Mouse (Mus musculus) forebrain, postnatal 0 days (tissue): ENCODE data around the gene Pld1. TPM values are rescaled to one million over a fixed set of nuclear protein-coding genes. Genes with fewer than 3 reads are reported as not detected.

Experiments used
- ATAC-seq: fragments of 200-750 bp; cut with Nextera tagmentation; 2 replicates; pipeline ENCODE4 v1.8.0; 2017; ENCODE audit warnings: mild to moderate bottlenecking, moderate library complexity
- DNase-seq: peaks from one replicate; pipeline ENCODE4 v3.0.0-alpha.2; 2015
- H3K27ac ChIP-seq: fragments of 300-500 bp; sonication (generic); 2 replicates; pipeline ENCODE4 v1.5.1; 2014; ENCODE audit warnings: low read depth, mild to moderate bottlenecking, antibody characterized with exemption, low read length, moderate library complexity, mixed read lengths
- H3K27me3 ChIP-seq: fragments of 300-500 bp; sonication (generic); 2 replicates; pipeline ENCODE4 v1.6.1; 2014; ENCODE audit warnings: mild to moderate bottlenecking, low read length, mixed read lengths; ENCODE audit not compliant: insufficient read depth
- H3K36me3 ChIP-seq: fragments of 300-500 bp; sonication (generic); 2 replicates; pipeline ENCODE4 v1.6.1; 2014; ENCODE audit warnings: mild to moderate bottlenecking, moderate library complexity; ENCODE audit not compliant: insufficient read depth
- H3K4me1 ChIP-seq: fragments of 300-500 bp; sonication (generic); 2 replicates; pipeline ENCODE4 v1.6.1; 2014; ENCODE audit warnings: antibody characterized with exemption; ENCODE audit not compliant: insufficient read depth
- H3K4me2 ChIP-seq: fragments of 300-500 bp; sonication (generic); 2 replicates; pipeline ENCODE4 v1.6.1; 2014; ENCODE audit warnings: low read depth, mild to moderate bottlenecking, moderate library complexity
- H3K4me3 ChIP-seq: fragments of 300-500 bp; sonication (generic); 2 replicates; pipeline ENCODE4 v1.5.1; 2014; ENCODE audit warnings: low read depth, low read length, mixed read lengths
- H3K9ac ChIP-seq: fragments of 300-500 bp; sonication (generic); 2 replicates; pipeline ENCODE4 v1.6.1; 2014; ENCODE audit warnings: mild to moderate bottlenecking
- H3K9me3 ChIP-seq: fragments of 300-500 bp; sonication (generic); 2 replicates; pipeline ENCODE4 v1.6.1; 2016; ENCODE audit warnings: low read length
- CTCF ChIP-seq: sonication (generic); IDR thresholded peaks from 2 replicates; pipeline ENCODE4 v1.5.1; 2016; ENCODE audit warnings: antibody characterized with exemption, control low read depth, low read depth
- WGBS: fragments of 180-500 bp; shearing (Covaris S2); extraction: QIAGEN DNeasy Blood & Tissue Kit; methylation state at CpG from one replicate; pipeline ENCODE4 v1.1.7; 2014; 5-methylcytosine and 5-hydroxymethylcytosine counted together
- polyA plus RNA-seq: library from polyadenylated mRNA; unstranded; fragments of >200 nt; fragmentation: Nextera tagmentation; extraction: Ambion mirVana; gene quantifications from 2 replicates; pipeline ENCODE4 v1.2.1, GENCODE M21; 2015
- total RNA-seq: library from RNA; depleted of rRNA; stranded (reverse); fragments of >200 nt; gene quantifications from 2 replicates; pipeline ENCODE4 v1.2.3, GENCODE M21; 2014

The Pld1 gene
- total and polyA plus RNA-seq, 2 experiments from 2014 or later: 3.5 to 13.5 TPM

GRCm38 (mm10) chr3:28041236-28041635 is 102.7 kb downstream of the Pld1 start:
- H3K27me3 ChIP-seq: no peaks in the 10 kb centered on the region
- DNase-seq (no peak), ATAC-seq (no peak)
- no peaks in the 10 kb centered on the region for H3K9me3 ChIP-seq
- H3K4me3 ChIP-seq: no peak overlapping the region
- 94% methylated on average over 8 of the region's 8 CpGs for WGBS
- no peak overlapping the region for H3K4me2 ChIP-seq
- H3K9ac ChIP-seq: no peak overlapping the region
- TF ChIP-seq CTCF: no peak
- no peak overlapping the region for H3K27ac ChIP-seq
- H3K36me3 ChIP-seq: no peaks in the 10 kb centered on the region
- no peaks in the 10 kb centered on the region for H3K4me1 ChIP-seq

GRCm38 (mm10) chr3:28042366-28042765 is 103.9 kb downstream of the Pld1 start:
- Histone ChIP-seq H3K9me3 (no peaks in the 10 kb centered on the region), H3K9ac (no peak overlapping the region), H3K27ac (no peak overlapping the region), H3K4me2 (no peak overlapping the region), H3K4me1 (no peaks in the 10 kb centered on the region), H3K36me3 (no peaks in the 10 kb centered on the region), H3K4me3 (no peak overlapping the region), H3K27me3 (no peaks in the 10 kb centered on the region)
- DNase-seq (no peak), ATAC-seq (no peak)
- WGBS: 97% methylated on average over 4 of the region's 4 CpGs
- no peak for TF ChIP-seq CTCF

DNA sequence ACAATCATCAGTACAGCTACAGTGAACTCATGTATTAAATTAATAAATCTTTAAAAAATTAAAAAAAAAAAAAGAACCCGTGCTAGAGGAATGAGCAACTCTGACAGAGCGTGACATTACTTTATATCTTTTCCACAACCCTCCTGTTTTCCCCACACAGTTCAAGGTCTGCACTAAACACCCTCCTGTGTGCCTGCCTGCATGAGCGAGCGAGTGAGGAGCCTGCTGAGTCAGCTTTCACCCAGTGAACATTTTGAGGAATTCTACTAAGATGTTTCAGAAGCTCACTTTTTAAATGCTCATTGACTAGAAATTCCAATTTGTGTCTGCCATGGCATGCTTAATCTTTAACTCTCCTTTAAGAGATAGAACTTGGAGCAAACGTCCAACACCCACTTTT is 109.1 kb downstream of the Pld1 start:
- no peak overlapping the region for H3K9ac ChIP-seq
- no peak for DNase-seq
- 89% methylated on average over 5 of the region's 5 CpGs for WGBS
- H3K4me1 ChIP-seq: no peaks in the 10 kb centered on the region
- no peak for TF ChIP-seq CTCF
- H3K27ac ChIP-seq: no peak overlapping the region
- ATAC-seq: no peak
- no peak overlapping the region for H3K4me2 ChIP-seq
- no peaks in the 10 kb centered on the region for H3K27me3 ChIP-seq
- H3K4me3 ChIP-seq: no peak overlapping the region
- no peaks in the 10 kb centered on the region for H3K9me3 ChIP-seq
- no peaks in the 10 kb centered on the region for H3K36me3 ChIP-seq

DNA sequence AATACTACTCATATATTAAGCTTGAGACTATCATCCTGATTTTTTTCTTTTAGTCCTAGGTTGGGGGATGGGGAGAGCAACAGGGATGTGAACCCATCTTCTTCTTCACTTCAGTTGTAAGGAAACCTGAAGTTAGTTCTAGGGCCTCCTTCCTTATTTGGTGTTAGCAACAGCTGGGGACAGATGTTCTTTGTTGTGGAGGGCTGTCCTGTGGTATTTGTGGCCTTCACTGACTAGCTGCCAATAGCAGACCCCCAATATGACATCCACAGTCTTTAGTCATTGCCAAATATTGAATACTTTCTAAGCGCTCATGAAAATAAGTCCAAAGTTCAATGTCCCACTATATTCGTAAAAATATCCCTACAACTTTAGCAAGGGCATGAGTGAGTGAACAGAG is 111.0 kb downstream of the Pld1 start:
- WGBS: 96% methylated on average over 2 of the region's 2 CpGs
- Histone ChIP-seq H3K4me2 (no peak overlapping the region), H3K27me3 (no peaks in the 10 kb centered on the region), H3K27ac (no peak overlapping the region), H3K4me3 (no peak overlapping the region), H3K9ac (no peak overlapping the region), H3K4me1 (no peaks in the 10 kb centered on the region), H3K36me3 (no peaks in the 10 kb centered on the region), H3K9me3 (no peaks in the 10 kb centered on the region)
- DNase-seq (no peak), ATAC-seq (no peak)
- TF ChIP-seq CTCF: no peak

DNA sequence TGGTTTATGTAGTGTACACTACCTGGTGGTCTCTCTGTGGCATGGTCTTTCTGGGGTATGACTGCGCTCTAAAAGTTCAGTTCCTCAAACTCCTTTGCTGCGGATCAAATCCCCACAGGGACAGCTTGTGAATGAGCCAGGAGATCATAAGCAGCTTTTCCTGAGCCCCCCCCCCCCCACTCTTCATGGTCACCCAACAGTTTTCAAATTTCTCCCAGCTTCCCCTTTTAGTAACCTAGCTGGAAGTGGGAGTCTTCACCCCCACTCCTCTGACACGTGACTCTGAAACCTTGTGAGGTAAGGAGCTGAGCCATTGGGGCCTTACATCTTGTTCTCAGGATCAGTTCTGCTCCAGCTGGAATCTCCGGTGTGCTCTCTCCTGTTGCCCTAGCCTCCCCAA is 114.6 kb downstream of the Pld1 start:
- no peak for ATAC-seq
- Histone ChIP-seq H3K9me3 (no peaks in the 10 kb centered on the region), H3K9ac (no peak overlapping the region), H3K27ac (no peak overlapping the region), H3K27me3 (no peaks in the 10 kb centered on the region), H3K4me2 (no peak overlapping the region), H3K36me3 (no peaks in the 10 kb centered on the region), H3K4me1 (no peaks in the 10 kb centered on the region), H3K4me3 (no peak overlapping the region)
- TF ChIP-seq CTCF: no peak
- 85% methylated on average over 4 of the region's 4 CpGs for WGBS
- DNase-seq: no peak

DNA sequence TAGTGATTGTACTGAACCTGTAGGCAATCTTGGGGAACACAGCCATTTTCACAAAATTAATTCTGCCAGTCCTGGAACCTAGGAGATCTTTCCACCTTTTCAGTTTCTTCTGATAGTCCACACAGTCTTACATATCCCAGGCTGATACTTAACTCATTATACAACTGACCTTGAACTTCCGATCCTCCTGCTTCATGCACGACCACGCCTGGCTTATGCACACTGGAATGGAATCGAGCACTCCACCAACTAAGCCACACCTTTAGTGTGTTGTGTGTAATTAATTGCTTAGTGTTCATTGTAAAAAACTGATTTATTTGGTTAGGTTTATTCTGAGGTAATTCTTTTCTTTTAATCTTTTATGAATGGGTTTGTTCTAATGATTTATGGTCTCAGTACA is 122.2 kb downstream of the Pld1 start:
- ATAC-seq: no peak
- DNase-seq: no peak
- 72% methylated on average over 4 of the region's 4 CpGs for WGBS

GRCm38 (mm10) chr3:28061155-28061554 is 122.7 kb downstream of the Pld1 start:
- no peaks in the 10 kb centered on the region for H3K9me3 ChIP-seq
- H3K27me3 ChIP-seq: no peaks in the 10 kb centered on the region
- H3K4me1 ChIP-seq: no peaks in the 10 kb centered on the region
- ATAC-seq (no peak), DNase-seq (no peak)
- no peaks in the 10 kb centered on the region for H3K36me3 ChIP-seq
- H3K4me3 ChIP-seq: no peak overlapping the region
- no peak overlapping the region for H3K4me2 ChIP-seq
- no peak overlapping the region for H3K9ac ChIP-seq
- TF ChIP-seq CTCF: no peak
- no peak overlapping the region for H3K27ac ChIP-seq

More for the DNA sequence above, 122.2 kb downstream of the Pld1 start:
- H3K27ac ChIP-seq: no peak overlapping the region
- no peaks in the 10 kb centered on the region for H3K27me3 ChIP-seq
- TF ChIP-seq CTCF: no peak
- no peaks in the 10 kb centered on the region for H3K9me3 ChIP-seq
- H3K4me1 ChIP-seq: no peaks in the 10 kb centered on the region
- H3K4me2 ChIP-seq: no peak overlapping the region
- no peaks in the 10 kb centered on the region for H3K36me3 ChIP-seq
- H3K4me3 ChIP-seq: no peak overlapping the region
- no peak overlapping the region for H3K9ac ChIP-seq

GRCm38 (mm10) chr3:28079211-28079610 is 140.7 kb downstream of the Pld1 start:
- DNase-seq (no peak), ATAC-seq (no peak)
- Histone ChIP-seq H3K9me3 (no peaks in the 10 kb centered on the region), H3K27me3 (no peaks in the 10 kb centered on the region), H3K4me3 (no peak overlapping the region), H3K4me1 (no peaks in the 10 kb centered on the region), H3K9ac (no peak overlapping the region), H3K27ac (no peak overlapping the region), H3K4me2 (no peak overlapping the region), H3K36me3 (no peaks in the 10 kb centered on the region)
- TF ChIP-seq CTCF: no peak
- 81% methylated on average over 3 of the region's 3 CpGs for WGBS
